In genomic region chr8:58146961-58147360, GRCm38 (mm10) we compare ENCODE assay signal across 8 mouse cellular contexts.
DNase-seq lines count a peak whose midpoint lies in the region; ATAC-seq and TF ChIP-seq lines count a peak whose summit lies in the region.

No protein-coding gene starts in this region.

- no peak overlapping the region for H3K27ac ChIP-seq in midbrain, embryonic 14.5 days (replicated peaks; ENCODE audit: low read depth, low read length)
- H3K27ac ChIP-seq in midbrain, embryonic 13.5 days, result no peak overlapping the region
- H3K27ac ChIP-seq in hindbrain, postnatal 0 days, result no peak overlapping the region
- H3K27ac ChIP-seq in limb, embryonic 10.5 days, result no peak overlapping the region

- TF ChIP-seq CTCF in hindbrain, postnatal 0 days (IDR thresholded peaks at IDR 0.05; ENCODE audit: low read depth), result peak; percentile 78

- DNase-seq in midbrain, embryonic 14.5 days, result peak; percentile 82
- peak; percentile 18 for DNase-seq in adrenal gland, postnatal 25 days
- peak; percentile 61 for DNase-seq in embryo, embryonic 10.5 days (ENCODE audit: low spot score)
- DNase-seq in hindbrain, postnatal 0 days (ENCODE audit: low spot score), result peak; percentile 74
- peak; percentile 35 for DNase-seq in limb, embryonic 10.5 days (ENCODE audit: low spot score)
- no peak for DNase-seq in yolk sac, embryonic 10.5 days (ENCODE audit: low spot score)
- no peak for DNase-seq in T-cell, adult 2 months (ENCODE audit: low spot score)

- no peaks in the 10 kb centered on the region for H3K36me3 ChIP-seq in midbrain, embryonic 14.5 days (ENCODE audit: control insufficient read depth, insufficient read depth, low read length)
- H3K36me3 ChIP-seq in midbrain, embryonic 13.5 days, result no peaks in the 10 kb centered on the region
- H3K36me3 ChIP-seq in hindbrain, postnatal 0 days (ENCODE audit: insufficient read depth, low read length), result no peaks in the 10 kb centered on the region
- H3K36me3 ChIP-seq in limb, embryonic 10.5 days, result no peaks in the 10 kb centered on the region

- ATAC-seq in midbrain, embryonic 14.5 days (ENCODE audit: low FRiP score, low TSS enrichment), result no peak
- no peak for ATAC-seq in midbrain, embryonic 13.5 days
- ATAC-seq in hindbrain, postnatal 0 days, result no peak

- H3K4me1 ChIP-seq in midbrain, embryonic 14.5 days (ENCODE audit: control insufficient read depth, insufficient read depth, low read length), result no peaks in the 10 kb centered on the region
- no peaks in the 10 kb centered on the region for H3K4me1 ChIP-seq in midbrain, embryonic 13.5 days (replicated peaks)
- no peaks in the 10 kb centered on the region for H3K4me1 ChIP-seq in hindbrain, postnatal 0 days (ENCODE audit: insufficient read depth, low read length)
- H3K4me1 ChIP-seq in limb, embryonic 10.5 days, result no peaks in the 10 kb centered on the region

- no peak overlapping the region for H3K4me2 ChIP-seq in midbrain, embryonic 14.5 days (ENCODE audit: low read length)
- H3K4me2 ChIP-seq in midbrain, embryonic 13.5 days (replicated peaks), result no peak overlapping the region
- no peak overlapping the region for H3K4me2 ChIP-seq in hindbrain, postnatal 0 days (ENCODE audit: low read depth, low read length)

- no peak overlapping the region for H3K4me3 ChIP-seq in midbrain, embryonic 14.5 days (replicated peaks; ENCODE audit: low read depth, low read length)
- no peak overlapping the region for H3K4me3 ChIP-seq in midbrain, embryonic 13.5 days (replicated peaks)
- H3K4me3 ChIP-seq in hindbrain, postnatal 0 days (ENCODE audit: low read length), result no peak overlapping the region
- no peak overlapping the region for H3K4me3 ChIP-seq in limb, embryonic 10.5 days

- H3K9me3 ChIP-seq in midbrain, embryonic 14.5 days (ENCODE audit: control insufficient read depth, low read length), result no peaks in the 10 kb centered on the region
- no peaks in the 10 kb centered on the region for H3K9me3 ChIP-seq in midbrain, embryonic 13.5 days
- no peaks in the 10 kb centered on the region for H3K9me3 ChIP-seq in hindbrain, postnatal 0 days (ENCODE audit: low read length)
- H3K9me3 ChIP-seq in limb, embryonic 10.5 days (replicated peaks), result no peaks in the 10 kb centered on the region

- WGBS in midbrain, embryonic 14.5 days, result 17% methylated on average over 1 of the region's 1 CpGs
- 14% methylated on average over 1 of the region's 1 CpGs for WGBS in midbrain, embryonic 13.5 days
- WGBS in hindbrain, postnatal 0 days, result 18% methylated on average over 1 of the region's 1 CpGs
- WGBS in limb, embryonic 10.5 days, result 29% methylated on average over 1 of the region's 1 CpGs

- H3K27me3 ChIP-seq in midbrain, embryonic 14.5 days (ENCODE audit: control insufficient read depth, insufficient read depth, low read length), result no peaks in the 10 kb centered on the region
- no peaks in the 10 kb centered on the region for H3K27me3 ChIP-seq in midbrain, embryonic 13.5 days
- no peaks in the 10 kb centered on the region for H3K27me3 ChIP-seq in hindbrain, postnatal 0 days (ENCODE audit: insufficient read depth, low read length)
- H3K27me3 ChIP-seq in limb, embryonic 10.5 days (ENCODE audit: low read depth, poor library complexity, severe bottlenecking), result no peaks in the 10 kb centered on the region

- H3K9ac ChIP-seq in midbrain, embryonic 14.5 days (replicated peaks; ENCODE audit: low read length), result no peak overlapping the region
- no peak overlapping the region for H3K9ac ChIP-seq in midbrain, embryonic 13.5 days (replicated peaks)
- H3K9ac ChIP-seq in hindbrain, postnatal 0 days (replicated peaks; ENCODE audit: low read length), result no peak overlapping the region

Comparison
In these comparisons a context has a peak if more than half of its experiments do, and no peak if none do; other contexts are left out.
1. DNase-seq: peak in midbrain, embryonic 14.5 days (single experiment), adrenal gland, postnatal 25 days (single experiment), embryo, embryonic 10.5 days (single experiment), hindbrain, postnatal 0 days (single experiment) and limb, embryonic 10.5 days (single experiment); none in yolk sac, embryonic 10.5 days (single experiment) and T-cell, adult 2 months (single experiment).